Mouse (Mus musculus): ENCODE data around the gene Csnk1d.

Gene Csnk1d

GRCm38 (mm10) chr11:120987608-120988007, 3.5 kb downstream of the Csnk1d start:
- DNase-seq (ENCODE audit: low spot score), result no peak

GRCm38 (mm10) chr11:120984448-120985330, 6.4 kb downstream of the Csnk1d start:
- DNase-seq (ENCODE audit: low spot score), result no peak

DNA sequence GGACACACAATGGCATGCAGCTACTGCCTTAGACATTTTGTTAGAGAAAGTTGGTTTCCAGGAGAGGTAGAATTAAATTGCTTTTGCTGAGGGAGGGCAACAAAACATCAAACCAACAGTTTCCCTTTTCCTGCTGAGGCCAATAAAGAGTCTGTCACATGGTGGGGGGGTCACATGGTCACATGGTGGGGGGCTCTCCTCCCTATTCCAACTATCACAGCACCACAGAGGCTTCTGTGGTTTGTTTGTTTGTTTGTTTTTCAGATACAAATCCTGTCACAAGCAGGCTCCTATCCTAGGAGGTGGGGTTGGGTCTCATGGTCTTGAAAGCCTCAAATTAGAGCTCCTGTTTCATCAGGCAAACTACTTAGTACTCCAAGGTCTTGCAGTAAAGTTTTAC, 8.7 kb downstream of the Csnk1d start:
- no peak for DNase-seq (ENCODE audit: low spot score)

GRCm38 (mm10) chr11:120981661-120982060, 9.5 kb downstream of the Csnk1d start:
- no peak for DNase-seq (ENCODE audit: low spot score)

DNA sequence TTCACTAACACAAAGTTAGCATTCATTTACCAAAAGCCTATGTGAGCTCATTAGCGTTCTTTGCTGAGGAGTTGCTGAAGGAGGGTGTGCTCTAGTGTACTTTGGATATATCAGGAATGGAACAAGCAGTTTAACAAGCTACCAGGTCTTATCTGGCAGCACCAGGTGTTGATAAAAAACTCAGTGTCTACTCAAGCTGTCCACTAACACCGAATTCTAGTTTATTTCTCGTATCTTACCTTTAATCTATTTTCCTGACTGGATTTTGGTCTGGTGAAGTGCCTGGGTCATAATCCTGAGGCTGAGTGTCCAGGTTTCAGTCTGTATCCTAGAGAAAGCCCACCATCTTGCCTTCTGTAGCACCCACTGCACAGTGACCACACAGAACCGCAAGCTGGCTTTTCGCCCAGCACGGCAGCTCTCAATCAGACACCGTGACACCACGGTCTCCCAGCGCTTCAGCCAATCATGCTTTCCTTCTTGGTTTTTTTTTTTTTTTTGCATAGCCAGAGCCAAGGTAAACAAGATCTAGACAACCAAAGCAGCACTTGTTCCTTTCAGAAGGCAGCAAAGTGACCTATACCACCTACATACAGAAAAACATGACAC, 10.6 kb downstream of the Csnk1d start:
- peak; percentile 35 for DNase-seq (ENCODE audit: low spot score)

DNA sequence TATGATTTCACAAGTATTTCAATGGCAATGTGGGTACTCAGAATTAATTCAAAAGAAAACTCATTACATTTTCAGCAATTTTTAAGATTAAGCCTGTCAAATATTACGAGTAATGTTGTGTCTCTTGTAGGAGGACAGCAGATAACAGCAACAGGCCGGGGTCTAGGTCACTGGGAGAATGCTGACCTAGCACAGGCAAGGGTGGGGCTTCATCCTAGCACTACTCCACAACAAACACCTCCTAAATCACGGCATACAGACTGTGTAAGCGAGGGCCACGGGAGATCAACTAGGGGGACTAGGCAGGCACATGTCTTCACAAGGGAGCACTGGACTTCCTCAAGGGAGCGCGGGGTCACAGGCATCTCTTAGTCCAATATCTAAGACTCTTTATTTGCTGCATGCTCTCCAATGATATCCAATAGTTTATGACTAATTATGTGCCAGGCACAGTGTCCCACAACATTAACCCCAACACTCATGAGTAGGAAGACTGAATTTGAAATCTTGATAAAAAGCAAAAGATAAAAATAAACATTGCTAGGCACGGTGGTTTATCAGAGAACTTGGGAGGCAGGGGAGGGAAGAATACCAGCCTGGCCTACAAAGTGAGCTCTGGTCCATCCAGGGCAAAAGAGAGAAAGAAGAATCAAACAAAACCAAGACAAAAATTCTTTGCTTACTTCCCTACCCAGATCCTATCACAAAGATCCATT, 11.3 kb downstream of the Csnk1d start:
- DNase-seq (ENCODE audit: low spot score), result no peak

GRCm38 (mm10) chr11:120973318-120973717, 17.8 kb downstream of the Csnk1d start:
- no peak for DNase-seq (ENCODE audit: low spot score)

- DNase-seq (ENCODE audit: low spot score), result no peak
These were observed 19.9 kb downstream of the Csnk1d start for GRCm38 (mm10) chr11:120971237-120971636.

DNA sequence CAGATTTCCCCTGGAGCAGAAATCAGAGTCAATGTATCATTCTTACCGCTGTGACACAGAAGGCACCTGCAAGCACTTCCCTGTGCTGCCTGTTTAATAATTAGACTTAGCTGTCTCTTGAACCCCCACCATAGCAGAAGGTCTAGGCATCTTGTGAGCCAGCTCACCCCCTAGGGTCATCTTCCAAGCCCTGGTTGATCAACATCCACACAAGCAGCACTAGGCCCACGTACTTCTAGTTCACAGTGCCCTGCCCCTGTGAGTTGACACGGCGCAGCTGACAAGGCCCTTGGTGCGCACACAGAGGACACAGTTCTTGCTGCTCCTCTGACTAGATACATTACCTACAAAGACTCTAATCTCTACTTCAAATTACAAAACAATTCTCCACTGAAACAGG, 21.4 kb downstream of the Csnk1d start:
- DNase-seq (ENCODE audit: low spot score), result no peak

- no peak for DNase-seq (ENCODE audit: low spot score)
These were observed 25.5 kb downstream of the Csnk1d start for GRCm38 (mm10) chr11:120965587-120965986.

DNA sequence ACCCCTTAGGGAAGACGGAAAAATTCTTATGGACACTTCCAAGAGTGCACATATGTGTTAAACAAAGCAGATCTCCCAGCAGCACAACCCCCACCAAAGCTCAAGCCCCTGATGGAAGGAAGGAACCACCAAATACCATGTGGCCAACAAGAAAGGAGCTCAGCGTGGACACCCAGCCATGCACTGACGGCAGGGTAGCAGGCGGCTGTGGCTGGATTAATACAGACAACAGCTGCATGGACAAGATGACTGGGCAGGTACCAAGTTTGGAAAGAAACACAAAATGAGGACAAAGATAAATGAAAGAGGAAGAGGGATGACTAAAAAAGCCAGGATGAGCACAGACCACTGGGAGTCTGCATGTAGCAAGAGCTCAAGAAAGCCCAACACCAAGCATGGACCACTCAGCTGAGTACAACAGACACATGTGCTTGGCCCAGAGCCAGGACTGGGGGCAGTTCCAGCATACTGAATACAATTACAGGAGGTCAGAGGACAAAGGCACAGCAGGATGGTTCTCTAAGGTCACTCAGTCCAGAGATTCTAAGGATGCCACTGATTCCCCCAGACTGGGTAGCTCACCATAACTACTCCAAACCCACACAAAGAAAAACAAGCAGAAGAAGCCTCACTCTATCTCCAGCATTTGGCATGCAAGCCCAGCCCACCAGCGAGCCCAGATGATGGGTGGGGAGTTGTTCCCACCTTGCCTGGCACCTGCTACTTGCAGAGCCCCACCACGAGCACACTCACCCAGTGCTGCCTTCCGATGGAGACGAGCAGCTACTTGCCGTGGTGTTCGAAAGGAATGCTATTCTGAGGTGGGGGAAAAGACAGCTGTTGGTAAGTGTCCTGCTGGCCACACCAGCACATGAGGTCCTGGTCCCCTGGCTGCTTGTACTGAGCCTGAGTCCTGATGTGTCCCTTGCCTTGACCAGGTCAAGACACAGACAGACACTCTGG, 26.7 kb downstream of the Csnk1d start:
- DNase-seq (ENCODE audit: low spot score), result no peak

- DNase-seq (ENCODE audit: low spot score), result no peak
These were observed 28.2 kb downstream of the Csnk1d start for GRCm38 (mm10) chr11:120962909-120963308.

DNA sequence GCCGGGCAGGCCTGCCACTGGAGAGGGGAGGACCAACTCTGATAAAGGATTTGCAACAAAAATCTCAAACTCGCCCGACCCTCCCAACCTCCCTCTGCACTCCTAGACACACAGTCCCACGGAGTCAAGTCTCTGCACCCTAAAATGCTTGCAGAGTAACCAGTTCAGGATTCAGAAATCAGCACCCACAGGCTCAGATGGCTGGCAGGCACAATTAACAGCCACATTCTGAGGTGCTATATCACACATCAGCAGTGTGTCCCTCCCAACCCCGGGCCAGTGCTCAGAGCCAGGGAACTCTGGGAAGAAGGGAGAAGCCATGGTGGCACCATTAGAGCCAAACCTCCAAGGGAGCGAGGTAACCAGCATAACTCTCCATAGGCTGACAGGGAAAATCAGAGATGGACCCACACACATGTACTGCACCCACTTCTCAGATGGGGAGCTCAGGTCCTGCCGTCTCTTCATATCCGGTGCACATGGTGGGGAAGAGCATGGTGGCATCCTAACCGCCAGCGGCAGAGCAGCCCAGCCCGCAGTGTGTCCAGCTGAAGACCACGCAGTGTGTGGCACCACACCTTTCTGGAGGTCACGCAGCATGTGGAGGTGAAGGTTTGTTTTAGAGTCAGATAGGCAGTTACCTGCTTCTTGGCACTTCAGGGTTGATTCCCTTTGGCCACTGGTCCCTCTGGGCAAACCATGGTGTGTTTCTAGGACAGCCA, 28.9 kb downstream of the Csnk1d start:
- DNase-seq (ENCODE audit: low spot score), result no peak

- no peak for DNase-seq (ENCODE audit: low spot score)
These were observed 29.5 kb downstream of the Csnk1d start for GRCm38 (mm10) chr11:120961594-120961993.

- DNase-seq (ENCODE audit: low spot score), result no peak
These were observed 30.9 kb downstream of the Csnk1d start for GRCm38 (mm10) chr11:120960248-120960647.

DNA sequence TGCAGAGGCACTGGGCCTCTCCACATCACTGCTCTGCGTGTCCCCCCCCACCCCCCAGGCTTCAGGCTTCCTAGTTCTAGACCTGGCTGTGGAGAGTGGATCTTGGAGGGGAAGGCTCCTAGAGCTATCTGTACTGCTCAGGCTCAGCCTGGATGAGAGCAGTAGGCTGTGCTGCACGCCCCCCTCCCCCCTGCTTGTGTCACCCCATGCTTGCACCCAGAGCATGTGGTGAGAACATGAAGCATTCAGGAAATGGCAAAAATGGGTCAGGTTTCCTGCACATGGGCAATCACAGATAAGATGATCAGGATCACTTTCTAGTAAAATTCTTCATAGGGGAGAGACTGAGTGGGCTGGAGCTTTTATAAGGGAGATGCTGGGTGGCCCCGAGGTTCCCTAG, 31.6 kb downstream of the Csnk1d start:
- no peak for DNase-seq (ENCODE audit: low spot score)

DNA sequence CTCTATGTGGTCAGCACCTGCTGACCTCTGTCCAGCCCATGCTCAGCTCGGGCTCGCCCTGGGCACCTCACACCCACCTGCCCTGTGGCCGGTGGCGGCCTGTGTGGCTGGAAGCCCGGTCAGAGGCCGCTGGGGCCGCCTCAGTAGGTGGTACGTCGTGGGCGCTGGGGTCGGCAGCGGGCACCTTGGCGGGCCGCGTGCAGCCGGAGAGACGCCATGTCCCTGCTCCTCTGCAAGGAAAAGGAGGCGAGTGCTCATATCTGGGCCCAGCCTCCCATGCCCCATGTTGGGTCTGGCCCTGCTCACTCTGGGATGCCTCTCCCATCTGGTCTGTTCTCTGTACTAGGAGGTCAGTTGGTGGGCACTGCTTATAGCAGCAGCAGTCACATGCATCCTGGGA, 32.1 kb downstream of the Csnk1d start:
- no peak for DNase-seq (ENCODE audit: low spot score)

DNA sequence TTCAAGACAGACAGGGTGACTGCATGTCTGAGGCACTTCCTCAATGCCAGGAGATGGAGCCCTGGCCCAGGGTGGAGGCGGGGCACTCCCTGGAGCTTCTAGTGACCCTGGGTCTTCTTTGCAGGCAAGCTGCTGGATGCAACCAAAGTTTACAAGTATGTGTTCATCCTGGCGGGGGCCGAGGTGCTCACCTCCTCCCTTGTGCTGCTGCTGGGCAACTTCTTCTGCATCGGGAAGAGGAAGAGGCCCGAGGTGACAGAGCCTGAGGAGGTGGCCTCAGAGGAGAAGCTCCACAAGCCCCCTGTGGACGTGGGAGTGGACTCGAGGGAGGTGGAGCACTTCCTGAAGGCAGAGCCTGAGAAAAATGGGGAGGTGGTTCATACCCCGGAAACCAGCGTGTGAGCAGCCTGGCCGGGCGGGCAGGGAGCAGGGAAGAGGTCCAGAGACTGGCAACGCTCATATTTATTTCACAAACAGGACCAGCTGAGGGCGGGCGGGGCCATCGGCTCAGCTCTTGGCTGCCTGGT, 33.3 kb downstream of the Csnk1d start:
- no peak for DNase-seq (ENCODE audit: low spot score)

GRCm38 (mm10) chr11:120957052-120957451, 34.1 kb downstream of the Csnk1d start:
- no peak for DNase-seq (ENCODE audit: low spot score)

- DNase-seq (ENCODE audit: low spot score), result no peak
These were observed 35.4 kb downstream of the Csnk1d start for GRCm38 (mm10) chr11:120955701-120956100.

DNA sequence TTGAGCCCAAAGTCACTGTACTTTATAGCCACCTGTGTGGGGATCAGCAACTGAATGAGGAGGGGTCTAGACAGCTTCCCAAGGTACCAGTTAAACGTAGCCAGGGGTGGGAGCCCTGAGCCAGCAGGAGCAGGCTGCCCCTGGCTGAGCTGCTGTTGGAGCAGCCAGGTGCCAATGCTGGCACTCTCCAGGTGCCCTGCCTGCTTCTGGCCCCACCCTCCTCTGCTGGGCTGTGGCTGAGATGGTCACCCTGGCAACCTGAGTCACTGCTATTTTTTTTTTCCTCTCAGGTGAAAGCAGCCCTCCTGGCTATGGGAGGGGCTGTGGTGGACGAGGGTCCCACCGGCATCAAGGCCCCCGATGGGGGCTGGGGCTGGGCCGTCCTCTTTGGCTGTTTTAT, 36.2 kb downstream of the Csnk1d start:
- no peak for DNase-seq (ENCODE audit: low spot score)

All from ovary, adult 18-20 months (tissue).